Mouse (Mus musculus) kidney, postnatal 36 days (tissue): ENCODE data around the gene Rtl1.

ENCODE experiments used
- DNase-seq, 2 experiments: peaks; one replicate each; pipeline ENCODE4 v3.0.0; 2021 to 2022; ENCODE audit warnings: mixed read lengths in 2 of 2

Rtl1 gene

GRCm38 (mm10) chr12:109600230-109600629 is at the start of gene Rtl1:
Gene Rtl1 (minus strand): TSS chr12:109600330.
- no peak for DNase-seq

GRCm38 (mm10) chr12:109640560-109641167 is 40.5 kb upstream of the Rtl1 start:
- no peak for DNase-seq

- DNase-seq: no peak
These were observed 31.9 kb upstream of the Rtl1 start for GRCm38 (mm10) chr12:109632035-109632434.

- DNase-seq: no peak
These were observed 28.8 kb upstream of the Rtl1 start for GRCm38 (mm10) chr12:109628887-109629286.

- DNase-seq: no peak
These were observed 26.8 kb upstream of the Rtl1 start for GRCm38 (mm10) chr12:109626910-109627309.

GRCm38 (mm10) chr12:109620196-109620595 is 20.1 kb upstream of the Rtl1 start:
- DNase-seq: no peak

GRCm38 (mm10) chr12:109617993-109618392 is 17.9 kb upstream of the Rtl1 start:
- DNase-seq: no peak

- no peak for DNase-seq
These were observed 17.0 kb upstream of the Rtl1 start for GRCm38 (mm10) chr12:109617126-109617525.

- DNase-seq: no peak
These were observed 15.2 kb upstream of the Rtl1 start for GRCm38 (mm10) chr12:109615371-109615770.

- DNase-seq: no peak
These were observed 14.3 kb upstream of the Rtl1 start for GRCm38 (mm10) chr12:109614416-109614815.

GRCm38 (mm10) chr12:109612392-109613385 is 12.6 kb upstream of the Rtl1 start:
- DNase-seq: no peak

GRCm38 (mm10) chr12:109608576-109609440 is 8.7 kb upstream of the Rtl1 start:
- DNase-seq: peak in 1 of 2 experiments; percentile 9

- DNase-seq: no peak
These were observed 7.8 kb upstream of the Rtl1 start for GRCm38 (mm10) chr12:109607953-109608352.

GRCm38 (mm10) chr12:109607191-109607590 is 7.1 kb upstream of the Rtl1 start:
- no peak for DNase-seq

GRCm38 (mm10) chr12:109604982-109605721 is 5.0 kb upstream of the Rtl1 start:
- DNase-seq: no peak

- DNase-seq: no peak
These were observed 1.4 kb downstream of the Rtl1 start for GRCm38 (mm10) chr12:109598551-109599250.

- no peak for DNase-seq
These were observed 3.4 kb downstream of the Rtl1 start for GRCm38 (mm10) chr12:109596726-109597125.

- no peak for DNase-seq
These were observed 3.9 kb downstream of the Rtl1 start for GRCm38 (mm10) chr12:109596232-109596631.

GRCm38 (mm10) chr12:109595753-109596152 is 4.4 kb downstream of the Rtl1 start:
- DNase-seq: peak in 1 of 2 experiments; percentile 5

- DNase-seq: no peak
These were observed 5.2 kb downstream of the Rtl1 start for GRCm38 (mm10) chr12:109594961-109595360.

GRCm38 (mm10) chr12:109582185-109582584 is 17.9 kb downstream of the Rtl1 start:
- DNase-seq: no peak

GRCm38 (mm10) chr12:109572259-109572658 is 27.9 kb downstream of the Rtl1 start:
- DNase-seq: no peak
